Mouse (Mus musculus): ENCODE measurements around the gene Lrp6. TPM values are rescaled to one million over a fixed set of nuclear protein-coding genes. Genes with fewer than 3 reads are reported as not detected.
A peak's percentile ranks its signal among the peaks of the same experiment; 100 is the strongest.

Gene Lrp6
- polyA plus RNA-seq, 1 experiment, result 5.0 TPM

GRCm38 (mm10) chr6:134450661-134451119 is 116.1 kb downstream of the Lrp6 start:
- TF ChIP-seq FLI1 (IDR thresholded peaks at IDR 0.05; ENCODE audit: low read length), result no peak
- Histone ChIP-seq H3K9me3 (no peaks in the 10 kb centered on the region), H3K27me3 (replicated peaks) (no peaks in the 10 kb centered on the region), H3K4me3 (replicated peaks) (no peak overlapping the region), H3K4me1 (peaks cover 7% of the 10 kb centered on the region; the same call in 1 of the 2 replicates), H3K36me3 (replicated peaks; ENCODE audit: low read length) (peaks cover 90% of the 10 kb centered on the region)

DNA sequence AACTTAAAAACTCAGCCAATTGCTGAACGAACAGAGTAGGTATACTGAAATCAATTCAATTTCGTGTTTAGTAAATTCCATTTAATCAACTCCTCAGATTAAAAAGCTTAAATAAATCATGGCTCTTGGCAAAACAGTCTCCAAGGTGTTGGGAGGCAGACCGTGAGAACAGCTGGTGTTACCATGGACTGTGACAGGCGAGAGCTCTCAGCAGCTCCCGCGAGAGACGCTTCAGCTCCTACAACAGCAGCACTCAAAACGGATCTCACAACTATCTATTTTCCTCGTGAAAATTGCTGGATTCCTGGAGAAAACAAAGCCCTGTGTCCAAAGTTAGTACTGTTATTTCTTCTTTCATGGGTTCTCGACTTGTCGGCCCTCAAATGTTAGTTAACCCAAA is 116.8 kb downstream of the Lrp6 start:
- H3K27me3 ChIP-seq (replicated peaks), result no peaks in the 10 kb centered on the region
- peaks cover 7% of the 10 kb centered on the region; the same call in 1 of the 2 replicates for H3K4me1 ChIP-seq
- no peak for TF ChIP-seq GATA1 (IDR thresholded peaks at IDR 0.05; ENCODE audit: borderline replicate concordance, low read length)
- TF ChIP-seq FLI1 (IDR thresholded peaks at IDR 0.05; ENCODE audit: low read length), result no peak
- H3K4me3 ChIP-seq (replicated peaks), result no peak overlapping the region
- peaks cover 88% of the 10 kb centered on the region for H3K36me3 ChIP-seq (replicated peaks; ENCODE audit: low read length)
- peaks cover 2% of the 10 kb centered on the region for H3K9me3 ChIP-seq

- peaks cover 79% of the 10 kb centered on the region for H3K36me3 ChIP-seq (replicated peaks; ENCODE audit: low read length)
These were observed 118.3 kb downstream of the Lrp6 start for GRCm38 (mm10) chr6:134448451-134448850.

DNA sequence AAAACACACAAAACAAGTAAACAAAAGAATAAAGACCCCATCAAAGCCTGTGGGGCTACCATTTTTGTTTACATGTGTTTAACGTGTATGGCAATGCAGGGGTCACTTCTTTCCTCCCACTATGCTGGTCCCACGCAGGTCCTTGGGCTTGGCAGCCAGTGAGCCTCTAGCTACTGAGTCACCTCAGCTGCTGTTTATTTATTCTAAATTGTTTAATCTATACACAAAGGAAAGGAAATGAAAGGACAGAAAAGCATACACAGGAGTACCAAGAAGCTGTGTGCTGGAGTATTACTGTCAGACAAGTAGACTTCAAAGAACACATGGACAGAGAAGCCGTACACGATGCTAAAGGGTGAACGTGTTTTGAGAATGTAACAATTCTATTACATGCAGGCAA is 122.8 kb downstream of the Lrp6 start:
- Histone ChIP-seq H3K4me3 (replicated peaks) (no peak overlapping the region), H3K27me3 (replicated peaks) (peaks cover 13% of the 10 kb centered on the region), H3K9me3 (peaks cover 5% of the 10 kb centered on the region), H3K4me1 (peaks cover 27% of the 10 kb centered on the region), H3K36me3 (replicated peaks; ENCODE audit: low read length) (peaks cover 35% of the 10 kb centered on the region)
- TF ChIP-seq FLI1 (IDR thresholded peaks at IDR 0.05; ENCODE audit: low read length), result no peak
- TF ChIP-seq GATA1 (IDR thresholded peaks at IDR 0.05; ENCODE audit: borderline replicate concordance, low read length), result no peak

More at GRCm38 (mm10) chr6:134448451-134448850, 118.3 kb downstream of the Lrp6 start:
- H3K9me3 ChIP-seq, result peaks cover 5% of the 10 kb centered on the region
- peaks cover 13% of the 10 kb centered on the region for H3K4me1 ChIP-seq
- no peaks in the 10 kb centered on the region for H3K27me3 ChIP-seq (replicated peaks)
- no peak overlapping the region for H3K4me3 ChIP-seq (replicated peaks)
- TF ChIP-seq FLI1 (IDR thresholded peaks at IDR 0.05; ENCODE audit: low read length) (no peak), GATA1 (IDR thresholded peaks at IDR 0.05; ENCODE audit: borderline replicate concordance, low read length) (no peak)

DNA sequence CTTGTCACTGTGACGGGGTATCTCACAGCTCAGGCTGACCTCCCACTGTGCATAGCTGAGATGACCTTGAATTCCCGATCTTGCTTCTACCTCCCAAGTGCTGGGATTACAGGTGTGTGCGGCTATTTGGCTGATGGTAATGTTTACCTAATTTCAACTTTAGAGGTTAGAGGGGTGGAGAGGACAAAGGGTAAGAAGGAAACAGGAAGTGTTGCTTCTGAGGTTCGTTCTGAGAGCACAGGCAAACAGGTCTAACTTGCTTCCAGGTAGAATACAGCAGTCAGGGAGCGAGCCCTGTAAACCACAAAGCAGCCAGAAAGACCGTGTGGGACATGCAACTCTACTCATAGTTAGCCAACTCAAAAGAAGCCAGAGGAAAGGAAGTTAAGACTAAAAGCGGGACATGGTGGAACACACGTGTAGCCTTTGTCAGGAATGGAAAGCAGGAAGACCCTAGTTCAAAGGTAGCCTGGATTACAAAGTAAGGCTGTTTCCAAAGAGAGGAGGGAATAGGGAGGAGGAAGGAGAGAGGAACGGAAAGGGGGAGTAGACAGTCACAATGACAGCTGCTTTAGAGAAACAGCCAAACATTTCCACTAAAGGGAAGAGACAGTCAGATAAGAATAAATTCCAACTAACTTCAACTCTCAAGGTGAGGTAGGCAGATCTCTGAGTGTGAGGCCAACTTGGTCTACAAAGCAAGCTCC is 123.4 kb downstream of the Lrp6 start:
- TF ChIP-seq FLI1 (IDR thresholded peaks at IDR 0.05; ENCODE audit: low read length), result no peak
- no peak for TF ChIP-seq GATA1 (IDR thresholded peaks at IDR 0.05; ENCODE audit: borderline replicate concordance, low read length)
- Histone ChIP-seq H3K36me3 (replicated peaks; ENCODE audit: low read length) (peaks cover 29% of the 10 kb centered on the region), H3K4me1 (peaks cover 27% of the 10 kb centered on the region), H3K4me3 (replicated peaks) (no peak overlapping the region), H3K9me3 (peaks cover 5% of the 10 kb centered on the region), H3K27me3 (replicated peaks) (peaks cover 14% of the 10 kb centered on the region)

- Histone ChIP-seq H3K4me3 (replicated peaks) (no peak overlapping the region), H3K4me1 (peaks cover 27% of the 10 kb centered on the region), H3K27me3 (replicated peaks) (peaks cover 16% of the 10 kb centered on the region), H3K36me3 (replicated peaks; ENCODE audit: low read length) (peaks cover 21% of the 10 kb centered on the region), H3K9me3 (peaks cover 5% of the 10 kb centered on the region)
- TF ChIP-seq GATA1 (IDR thresholded peaks at IDR 0.05; ENCODE audit: borderline replicate concordance, low read length) (no peak), FLI1 (IDR thresholded peaks at IDR 0.05; ENCODE audit: low read length) (no peak)
These were observed 124.5 kb downstream of the Lrp6 start for GRCm38 (mm10) chr6:134442219-134442618.

- Histone ChIP-seq H3K4me3 (replicated peaks) (no peak overlapping the region), H3K4me1 (peaks cover 32% of the 10 kb centered on the region), H3K27me3 (replicated peaks) (peaks cover 16% of the 10 kb centered on the region), H3K36me3 (replicated peaks; ENCODE audit: low read length) (peaks cover 19% of the 10 kb centered on the region), H3K9me3 (peaks cover 5% of the 10 kb centered on the region)
- TF ChIP-seq GATA1 (IDR thresholded peaks at IDR 0.05; ENCODE audit: borderline replicate concordance, low read length), result no peak
These were observed 125.0 kb downstream of the Lrp6 start for GRCm38 (mm10) chr6:134441716-134442115.

DNA sequence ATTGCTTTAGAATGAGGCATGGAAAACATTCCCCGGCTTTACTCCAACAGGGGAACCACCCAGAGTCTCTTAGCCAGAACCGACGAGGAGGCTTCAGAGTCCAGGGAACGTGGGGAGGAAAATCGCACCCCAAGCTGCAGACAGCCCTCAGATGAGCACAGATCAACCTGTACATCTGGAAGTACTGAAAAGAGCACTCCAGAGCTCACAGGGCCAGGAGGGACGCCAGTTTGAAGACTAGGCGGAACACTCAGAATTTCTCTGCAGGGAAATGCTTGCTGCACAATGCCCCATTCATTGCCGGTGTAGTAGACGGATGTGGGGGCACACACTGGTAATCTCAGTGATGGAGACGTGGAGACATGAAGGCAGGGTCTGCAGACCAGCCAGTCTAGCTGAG is 126.7 kb downstream of the Lrp6 start:
- peaks cover 9% of the 10 kb centered on the region for H3K9me3 ChIP-seq
- peaks cover 7% of the 10 kb centered on the region for H3K36me3 ChIP-seq (replicated peaks; ENCODE audit: low read length)
- TF ChIP-seq FLI1 (IDR thresholded peaks at IDR 0.05; ENCODE audit: low read length), result no peak
- TF ChIP-seq GATA1 (IDR thresholded peaks at IDR 0.05; ENCODE audit: borderline replicate concordance, low read length), result no peak
- peaks cover 39% of the 10 kb centered on the region for H3K4me1 ChIP-seq
- no peak overlapping the region for H3K4me3 ChIP-seq (replicated peaks)
- H3K27me3 ChIP-seq (replicated peaks), result peaks cover 16% of the 10 kb centered on the region

DNA sequence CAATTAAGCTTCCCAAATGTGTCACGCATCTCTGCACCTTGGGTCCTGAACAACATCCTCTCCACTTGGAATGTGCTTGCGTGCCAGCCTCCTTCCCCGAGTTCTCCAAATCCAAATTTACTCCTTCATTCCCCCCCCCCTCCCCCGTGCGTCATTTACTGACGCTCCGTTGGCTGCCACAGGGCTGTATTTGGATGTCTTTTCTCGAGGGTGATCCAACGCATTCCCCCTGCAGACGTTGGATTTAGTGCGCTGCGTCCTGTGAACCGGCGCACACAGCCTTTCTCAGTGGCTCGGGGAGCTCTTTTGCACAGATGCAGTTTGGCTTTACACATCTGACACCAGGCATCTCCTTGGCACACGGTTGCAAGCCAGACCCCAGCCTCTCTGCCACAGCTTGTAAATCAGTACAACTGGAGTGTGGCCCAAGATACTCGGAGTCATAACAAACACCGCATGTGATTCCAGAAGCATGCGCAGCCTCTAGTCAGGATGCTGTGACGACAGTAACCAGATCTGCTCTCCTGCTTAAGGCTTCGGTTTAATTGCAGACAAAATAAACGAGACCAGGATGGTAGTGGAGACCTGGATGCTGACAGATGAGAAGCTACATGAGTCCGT is 127.3 kb downstream of the Lrp6 start:
- TF ChIP-seq GATA1 (IDR thresholded peaks at IDR 0.05; ENCODE audit: borderline replicate concordance, low read length) (no peak), FLI1 (IDR thresholded peaks at IDR 0.05; ENCODE audit: low read length) (no peak)
- peak overlapping the region; percentile 26 for H3K4me3 ChIP-seq (replicated peaks)
- peaks cover 16% of the 10 kb centered on the region for H3K27me3 ChIP-seq (replicated peaks)
- H3K36me3 ChIP-seq (replicated peaks; ENCODE audit: low read length), result peaks cover 2% of the 10 kb centered on the region
- peaks cover 6% of the 10 kb centered on the region; the same call in 1 of the 2 replicates for H3K9me3 ChIP-seq
- peaks cover 44% of the 10 kb centered on the region for H3K4me1 ChIP-seq

GRCm38 (mm10) chr6:134436955-134437354 is 129.8 kb downstream of the Lrp6 start:
- Histone ChIP-seq H3K4me1 (peaks cover 54% of the 10 kb centered on the region), H3K36me3 (replicated peaks; ENCODE audit: low read length) (peaks cover 2% of the 10 kb centered on the region), H3K4me3 (replicated peaks) (no peak overlapping the region), H3K27me3 (replicated peaks) (peaks cover 16% of the 10 kb centered on the region), H3K9me3 (peaks cover 6% of the 10 kb centered on the region; the same call in 1 of the 2 replicates)
- TF ChIP-seq FLI1 (IDR thresholded peaks at IDR 0.05; ENCODE audit: low read length) (no peak), GATA1 (IDR thresholded peaks at IDR 0.05; ENCODE audit: borderline replicate concordance, low read length) (no peak)

All from megakaryocyte, embryonic 14.5 days (primary cell).